Comparison of ENCODE assay signal across 21 mouse cellular contexts in the genomic region with DNA sequence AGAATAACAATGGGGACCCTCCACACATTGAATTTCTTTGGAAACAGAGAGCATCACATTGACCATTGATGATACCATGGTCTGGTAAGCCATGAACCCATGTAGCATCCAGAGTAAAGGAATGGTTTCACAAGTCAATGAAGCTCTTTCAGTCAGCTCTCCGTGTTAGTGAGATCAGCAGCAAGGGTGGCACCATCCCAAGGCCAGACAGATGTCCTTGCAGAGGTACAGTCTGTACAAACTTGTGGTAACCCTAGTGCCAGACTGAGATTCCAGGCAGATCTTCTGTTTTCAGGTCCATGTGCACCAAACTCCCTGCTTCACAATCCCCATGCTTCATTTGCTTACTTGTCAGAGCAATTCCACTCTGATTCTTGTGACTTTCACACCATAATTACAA. TPM values are rescaled to one million over a fixed set of nuclear protein-coding genes. Genes with fewer than 3 reads are reported as not detected.
"Had no signal": no experiment of that assay in that cellular context is flagged by ENCODE, and none has a peak within 500 bp of the region (broad histone marks: within the 10 kb centered on the region; RNA-seq: fewer than 3 reads in every experiment).

No protein-coding gene starts in this region.

- H3K27me3 ChIP-seq: limb, embryonic 12.5 days; limb, embryonic 15.5 days; midbrain, embryonic 12.5 days; midbrain, embryonic 15.5 days; neural tube, embryonic 12.5 days; neural tube, embryonic 15.5 days; stomach, embryonic 15.5 days had no signal

- H3K27ac ChIP-seq: kidney, postnatal 0 days; limb, embryonic 12.5 days; limb, embryonic 15.5 days; liver, embryonic 14.5 days; macrophage; midbrain, embryonic 12.5 days; midbrain, embryonic 15.5 days; neural tube, embryonic 12.5 days; neural tube, embryonic 15.5 days; stomach, embryonic 15.5 days had no signal

- H3K4me1 ChIP-seq: limb, embryonic 12.5 days; limb, embryonic 15.5 days; midbrain, embryonic 12.5 days; midbrain, embryonic 15.5 days; neural tube, embryonic 12.5 days; neural tube, embryonic 15.5 days; stomach, embryonic 15.5 days had no signal

- DNase-seq: kidney, adult 18-20 months; kidney, postnatal 25 days; layer of hippocampus, postnatal 36 days; left cerebral cortex, postnatal 4 days; liver, postnatal 0 days; lung, embryonic 14.5 days; retina, postnatal 1 day; right cerebral cortex, postnatal 25 days; spleen, adult 18-20 months; thymus, postnatal 25 days had no signal

- H3K4me3 ChIP-seq: limb, embryonic 12.5 days; limb, embryonic 15.5 days; midbrain, embryonic 12.5 days; midbrain, embryonic 15.5 days; neural tube, embryonic 12.5 days; neural tube, embryonic 15.5 days; stomach, embryonic 15.5 days had no signal

- H3K36me3 ChIP-seq: limb, embryonic 12.5 days; midbrain, embryonic 12.5 days; midbrain, embryonic 15.5 days; neural tube, embryonic 12.5 days; neural tube, embryonic 15.5 days; stomach, embryonic 15.5 days had no signal

RNA-seq across cellular contexts. Expression of a gene that starts 39.3 kb away (rescaled TPM):
- total RNA-seq: megakaryocyte, adult 5-6 weeks had no signal
- polyA plus RNA-seq: macrophage had no signal
